Mouse (Mus musculus) kidney, postnatal 25 days (tissue): Measurements from ENCODE around the gene Pbx1.

Experiments
- DNase-seq, 2 experiments: peaks; one replicate each; pipeline ENCODE4 v3.0.0; 2021; ENCODE audit warnings: mixed read lengths in 2 of 2

The Pbx1 gene

DNA sequence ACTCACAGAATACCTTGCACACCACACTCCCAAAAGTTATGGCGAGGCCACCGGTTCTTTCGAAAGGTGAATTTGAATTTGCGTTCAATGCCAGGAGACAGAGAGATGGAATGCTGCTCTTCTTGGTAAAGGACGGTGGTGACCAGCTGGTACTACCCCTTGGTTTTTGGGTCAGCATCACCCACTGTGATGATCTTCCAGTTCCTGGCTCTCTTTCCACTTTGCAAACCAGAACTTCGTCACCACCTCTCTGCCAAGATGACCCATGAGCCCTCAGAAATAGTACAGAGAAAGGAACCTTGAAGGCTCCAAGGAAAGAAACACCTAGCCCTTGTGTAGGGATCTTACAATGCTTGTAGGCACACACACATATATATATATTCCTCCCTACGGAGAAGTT lies 209.3 kb downstream of the Pbx1 start:
- no peak for DNase-seq

DNA sequence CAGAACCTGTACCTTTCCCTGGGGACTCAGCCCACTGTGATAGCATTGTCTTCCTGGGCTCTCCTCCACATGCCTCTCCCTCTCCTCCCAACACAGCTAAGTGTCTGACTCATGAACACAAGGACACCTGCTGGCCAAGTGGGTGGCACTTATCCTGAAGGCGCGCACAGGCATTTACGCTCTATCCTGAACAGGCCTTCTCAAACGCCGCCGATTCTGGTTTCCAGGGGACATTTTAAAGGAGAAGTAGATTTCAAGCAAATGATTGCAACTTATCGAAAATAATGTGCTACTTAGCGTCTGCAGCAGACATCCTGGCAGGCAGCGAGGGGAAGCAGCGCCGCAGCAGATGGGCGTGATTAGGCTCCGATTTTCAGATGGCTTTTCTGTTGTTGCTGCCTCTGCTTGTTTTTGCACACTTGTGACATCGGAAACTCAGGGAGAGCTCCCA lies 211.0 kb downstream of the Pbx1 start:
- DNase-seq: no peak

DNA sequence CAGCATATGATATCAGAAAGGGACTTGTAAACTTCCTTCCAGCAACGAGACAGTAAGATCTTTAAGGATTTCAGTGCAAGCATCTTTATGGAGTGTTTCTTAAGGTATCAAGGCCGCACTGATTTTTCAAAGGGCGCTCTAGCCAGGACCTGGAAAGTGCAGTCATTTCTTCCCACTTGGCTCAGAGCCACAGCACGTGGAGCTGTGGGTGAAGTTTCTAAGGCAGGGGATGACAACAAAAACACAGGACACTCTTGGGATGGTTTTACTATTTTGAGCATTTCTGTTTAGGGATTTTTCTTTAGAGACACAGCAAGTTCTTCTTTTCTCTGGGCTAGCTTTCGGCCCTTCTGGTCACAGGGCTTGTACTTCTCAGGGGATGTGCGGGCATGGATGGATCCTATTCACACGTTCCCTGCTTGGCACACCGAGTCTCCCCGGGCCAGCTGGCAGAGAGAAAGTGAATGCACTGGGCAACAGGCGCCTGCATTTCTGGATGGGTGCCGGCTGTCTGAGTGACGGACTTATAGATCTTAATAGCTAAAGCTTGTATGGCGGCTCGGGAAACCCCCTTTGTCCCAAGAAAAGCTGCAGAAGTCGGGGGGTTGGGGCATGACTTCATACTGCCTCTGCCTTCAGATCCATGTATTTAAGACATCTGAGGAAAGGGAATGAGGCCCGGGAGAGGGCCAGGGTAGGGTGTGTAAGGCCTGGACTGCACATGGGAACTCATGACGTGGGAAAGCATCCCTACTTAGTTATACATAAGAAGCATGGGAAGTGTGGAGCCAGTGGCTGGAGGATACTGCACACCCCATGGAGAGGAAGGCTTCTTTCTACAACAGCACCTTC lies 215.9 kb downstream of the Pbx1 start:
- DNase-seq: no peak

DNA sequence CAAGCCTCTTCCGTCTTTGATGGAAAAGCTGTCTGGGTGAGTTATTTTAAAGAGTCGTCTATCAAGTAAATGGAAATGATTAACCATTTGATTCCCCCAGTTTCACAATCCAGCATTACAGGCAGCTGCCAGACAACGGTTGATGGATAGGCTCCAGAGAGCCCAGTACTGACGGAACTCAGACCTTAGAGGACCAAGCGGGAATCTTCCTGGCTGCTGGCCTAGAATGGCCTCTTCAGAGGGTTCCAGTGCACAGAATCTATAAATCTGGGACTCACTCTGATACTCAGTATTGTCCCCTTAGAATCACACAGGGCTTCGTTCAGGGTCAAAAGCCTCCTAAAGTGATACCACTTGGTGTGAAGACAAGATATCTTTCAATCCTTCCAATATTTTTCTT lies 216.6 kb downstream of the Pbx1 start:
- no peak for DNase-seq

DNA sequence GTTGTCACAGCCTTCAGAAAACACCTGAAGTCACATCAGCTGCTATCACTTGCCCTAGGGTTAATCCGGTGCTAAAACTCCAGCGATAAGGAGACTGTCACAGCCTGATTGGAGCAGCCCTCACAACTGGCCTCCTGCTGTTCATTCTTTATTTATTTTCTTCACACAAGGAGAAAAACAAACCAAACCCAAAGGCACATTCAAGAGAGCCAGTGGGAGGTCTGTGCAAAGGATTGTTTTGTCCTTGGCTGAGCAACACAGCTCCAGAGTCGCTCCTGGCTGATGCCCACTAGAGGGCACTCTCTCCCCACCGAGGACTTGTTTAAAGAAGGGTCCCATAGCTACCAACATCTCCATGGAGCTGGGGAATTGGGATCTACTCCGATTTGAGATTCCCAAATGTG lies 218.0 kb downstream of the Pbx1 start:
- DNase-seq: peak; percentile 74 to 81

DNA sequence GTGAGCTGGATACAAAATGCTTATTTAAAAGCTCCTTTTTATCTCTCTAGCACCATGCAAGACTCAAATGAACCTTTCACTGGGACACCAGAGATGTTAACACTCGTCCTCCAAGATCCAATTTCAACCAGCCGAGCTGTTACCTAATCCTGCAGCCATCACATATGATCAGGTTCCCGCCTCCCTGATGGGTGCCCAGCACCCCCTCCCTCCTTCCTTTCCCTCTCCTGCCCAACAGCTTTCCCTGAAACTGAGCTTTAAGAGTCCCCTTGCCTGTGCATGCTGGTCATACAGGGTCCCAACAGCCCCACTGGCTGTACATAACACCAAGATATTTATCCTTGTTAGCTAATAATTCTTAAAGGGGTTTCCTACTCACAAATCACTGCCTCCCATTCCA lies 218.5 kb downstream of the Pbx1 start:
- no peak for DNase-seq

DNA sequence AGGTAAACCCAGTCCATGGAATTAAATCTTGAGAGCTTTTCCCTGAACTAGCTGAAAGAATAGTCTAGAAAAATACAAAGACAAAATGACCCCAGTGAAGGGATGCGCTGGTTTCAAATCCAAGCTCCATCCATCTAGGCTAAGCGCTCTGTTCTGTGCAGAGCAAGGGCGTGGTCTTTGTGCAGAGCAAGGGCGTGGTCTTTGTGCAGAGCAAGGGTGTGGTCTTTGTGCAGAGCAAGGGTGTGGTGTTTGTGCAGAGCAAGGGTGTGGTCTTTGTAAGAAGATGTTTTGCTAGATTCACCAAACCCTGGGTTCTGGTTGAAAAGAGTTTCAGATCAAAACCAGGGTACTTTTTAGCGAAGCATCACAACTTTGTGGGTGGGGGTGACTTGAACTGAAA lies 221.7 kb downstream of the Pbx1 start:
- DNase-seq: no peak

DNA sequence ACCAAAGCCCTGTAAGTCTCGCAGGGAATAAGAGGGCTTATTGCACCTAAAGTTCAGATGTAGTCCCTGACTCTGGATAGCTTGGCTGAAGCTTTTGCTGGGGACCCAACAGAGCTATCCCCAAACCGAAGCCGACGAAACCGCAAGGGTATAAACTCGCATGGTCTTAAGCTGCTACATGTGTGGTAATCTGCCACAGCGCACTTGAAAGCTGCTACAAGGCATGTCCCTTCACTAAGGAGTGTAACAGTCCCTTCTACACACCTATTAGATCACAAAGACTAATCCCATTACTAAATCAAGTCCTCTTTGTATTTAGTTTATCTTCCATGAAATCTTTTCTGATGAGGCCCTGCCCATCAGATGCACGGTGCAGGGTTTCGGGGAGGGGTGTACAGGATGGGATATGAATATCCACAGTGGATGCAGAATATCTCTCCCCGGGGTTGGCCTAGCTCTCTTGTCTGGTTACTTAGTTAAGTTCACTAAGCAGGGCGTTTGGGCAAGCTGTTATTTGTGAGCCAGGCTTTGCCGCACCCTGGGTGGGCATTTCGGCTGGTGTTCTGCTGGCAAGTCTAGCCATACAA lies 231.4 kb downstream of the Pbx1 start:
- no peak for DNase-seq

DNA sequence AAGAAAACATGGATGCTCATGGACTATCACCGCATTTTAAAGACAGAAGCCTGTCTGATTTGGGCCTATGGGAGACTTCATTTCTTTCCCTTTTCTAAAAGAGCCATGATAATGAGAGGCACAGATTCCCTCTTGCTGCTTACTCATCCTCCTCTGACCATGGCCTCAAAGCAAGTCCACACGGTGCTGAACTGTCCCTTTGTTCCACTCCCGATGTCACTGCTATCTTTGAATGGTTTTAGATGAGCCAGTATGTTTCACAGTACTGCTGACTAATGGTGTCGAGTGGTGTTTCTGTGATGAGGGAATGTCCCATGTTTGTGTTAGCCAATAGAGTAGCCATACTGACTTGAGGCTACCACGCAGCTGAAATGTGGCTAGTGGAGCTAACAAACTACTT lies 233.8 kb downstream of the Pbx1 start:
- DNase-seq: no peak

DNA sequence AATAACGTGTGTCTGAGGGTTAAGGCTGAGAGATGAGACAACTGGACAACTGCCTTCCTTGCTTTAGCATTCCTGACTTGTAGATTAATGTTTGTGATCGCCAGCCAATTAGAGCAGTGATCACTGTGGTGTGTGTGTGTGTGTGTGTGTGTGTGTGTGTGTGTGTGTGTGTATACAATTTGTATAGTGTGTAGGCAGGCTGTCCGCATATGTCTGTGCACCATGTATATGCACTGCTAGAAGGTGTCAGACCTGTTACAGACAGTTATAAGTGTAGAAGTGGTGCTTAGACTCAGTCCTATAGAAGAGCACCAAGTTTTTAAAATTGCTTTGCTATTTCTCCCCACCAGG lies 234.2 kb downstream of the Pbx1 start:
- no peak for DNase-seq

DNA sequence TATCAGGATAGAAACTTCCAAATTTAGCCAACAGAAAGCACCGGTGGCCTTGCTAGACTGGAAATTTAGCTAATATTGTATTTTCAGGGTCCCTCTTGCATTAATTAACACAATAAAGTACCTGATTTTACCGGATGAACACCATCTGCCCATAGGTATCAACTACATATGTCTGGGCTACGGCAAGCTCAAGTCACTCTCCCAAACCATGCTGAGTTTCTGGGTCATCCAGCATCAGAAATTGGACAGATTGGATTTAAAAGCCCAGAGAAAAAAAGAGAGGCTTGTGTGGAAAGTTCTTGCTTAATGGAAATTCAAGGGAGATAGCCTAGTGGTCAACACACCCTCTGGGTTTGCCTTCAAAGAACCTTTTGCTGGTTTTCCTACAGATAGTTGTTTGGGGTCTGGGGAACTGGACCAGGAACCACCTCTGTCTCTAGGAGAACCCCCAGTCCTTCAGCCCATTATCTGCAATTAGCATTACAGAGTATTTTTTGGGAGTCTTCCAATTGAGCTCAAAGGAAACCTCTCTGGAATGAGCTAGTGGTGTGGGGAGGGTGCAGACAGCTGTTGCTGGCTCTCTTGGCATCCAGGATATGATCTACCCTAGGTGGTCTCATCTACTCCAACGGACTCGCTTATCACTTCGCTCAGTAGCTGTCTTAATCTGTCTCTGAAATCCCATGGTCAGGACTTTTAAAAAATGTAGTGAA lies 234.7 kb downstream of the Pbx1 start:
- no peak for DNase-seq

DNA sequence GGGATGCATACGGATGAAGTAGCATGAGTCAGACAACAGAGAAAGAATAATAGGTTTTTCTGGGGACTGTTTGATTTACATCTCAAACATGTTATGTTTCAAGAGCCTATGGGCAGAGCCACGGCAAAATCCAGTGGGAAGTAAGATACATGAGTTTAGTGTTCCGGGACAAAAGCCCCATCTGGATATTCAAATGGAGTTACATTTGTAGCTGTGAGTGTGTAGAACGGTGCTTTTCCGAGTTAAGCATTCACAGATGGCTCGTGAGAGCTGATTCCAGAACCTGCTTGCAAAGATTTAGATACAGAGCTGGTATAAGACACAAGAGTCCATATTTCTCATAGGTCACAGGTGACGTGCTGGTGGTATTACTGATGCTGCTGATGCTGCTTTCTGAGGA lies 238.7 kb downstream of the Pbx1 start:
- DNase-seq: no peak

DNA sequence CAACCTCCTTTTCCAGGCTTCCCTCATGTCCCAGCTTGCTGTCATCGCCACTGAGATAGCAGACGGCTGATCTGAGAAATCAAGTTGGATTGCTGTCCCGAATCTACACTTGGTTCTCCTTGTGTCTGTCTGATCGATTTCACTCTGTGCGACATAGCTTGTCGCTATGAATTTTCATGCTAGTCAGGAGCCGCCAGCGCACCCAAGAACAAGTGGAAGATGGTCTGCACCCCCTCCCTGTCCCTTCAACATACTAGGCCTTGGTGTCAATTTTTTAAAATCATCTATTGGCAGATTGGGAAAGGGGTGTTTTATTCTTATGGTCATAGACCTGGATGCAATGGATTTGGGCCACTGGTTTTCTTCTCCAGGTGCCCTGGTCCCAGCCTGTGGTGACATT lies 249.3 kb downstream of the Pbx1 start:
- no peak for DNase-seq

DNA sequence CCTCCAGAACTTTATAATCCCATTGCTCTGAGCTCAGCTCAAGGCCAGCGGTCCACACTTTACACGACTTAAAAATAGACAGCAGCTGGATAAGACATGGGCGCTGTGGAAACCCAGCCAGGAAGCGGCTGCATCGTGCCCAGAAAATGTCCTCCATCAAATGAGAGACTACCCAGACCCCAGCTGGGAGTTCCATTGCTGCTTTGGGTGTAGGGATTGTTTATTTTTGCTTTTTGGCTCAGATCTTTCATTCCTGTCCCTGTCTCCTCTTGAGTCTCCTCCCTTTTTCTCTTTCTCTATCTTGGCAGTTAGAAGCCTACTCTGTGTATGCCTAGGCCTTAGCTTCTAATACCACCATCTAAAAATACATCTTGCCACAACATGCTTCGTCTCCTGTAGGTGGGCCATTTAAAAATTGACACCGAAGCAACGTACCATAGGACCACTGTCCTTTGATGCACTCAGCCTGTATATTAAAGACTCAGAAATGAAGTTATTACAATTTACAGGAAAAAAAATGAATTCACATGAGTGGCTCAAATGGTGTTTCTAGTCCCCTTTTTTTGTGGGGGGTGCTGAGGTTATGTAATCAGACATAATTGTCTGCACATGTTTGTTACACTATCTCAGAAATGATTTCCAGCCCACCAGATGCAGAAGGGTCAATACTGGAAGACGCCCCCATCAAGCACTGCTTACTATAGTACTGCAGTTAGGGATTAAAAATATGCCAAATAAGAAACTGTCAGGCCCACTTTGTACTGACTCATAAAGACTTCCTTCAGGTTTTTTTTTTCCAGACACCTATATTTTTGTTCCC lies 251.2 kb downstream of the Pbx1 start:
- DNase-seq: peak; percentile 28 to 53

DNA sequence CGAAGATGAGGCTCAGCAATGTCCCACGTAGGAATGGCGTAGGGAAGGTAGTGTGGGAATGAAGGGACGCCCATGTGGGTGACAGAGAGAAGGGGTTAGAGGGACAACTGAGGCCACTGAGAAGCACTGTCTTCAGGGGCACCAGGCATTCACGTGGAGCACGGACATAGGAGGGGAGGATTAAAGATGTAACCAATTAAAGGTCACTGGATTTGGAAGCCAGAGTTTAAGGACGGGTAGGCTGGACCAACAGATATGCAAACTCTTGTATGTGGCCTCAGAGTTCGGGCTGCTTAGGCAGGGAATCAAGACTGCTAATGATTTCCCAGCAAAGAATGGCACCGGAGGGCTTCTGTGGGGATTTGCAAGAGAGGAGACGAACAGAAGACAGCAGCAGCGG lies 252.4 kb downstream of the Pbx1 start:
- no peak for DNase-seq

DNA sequence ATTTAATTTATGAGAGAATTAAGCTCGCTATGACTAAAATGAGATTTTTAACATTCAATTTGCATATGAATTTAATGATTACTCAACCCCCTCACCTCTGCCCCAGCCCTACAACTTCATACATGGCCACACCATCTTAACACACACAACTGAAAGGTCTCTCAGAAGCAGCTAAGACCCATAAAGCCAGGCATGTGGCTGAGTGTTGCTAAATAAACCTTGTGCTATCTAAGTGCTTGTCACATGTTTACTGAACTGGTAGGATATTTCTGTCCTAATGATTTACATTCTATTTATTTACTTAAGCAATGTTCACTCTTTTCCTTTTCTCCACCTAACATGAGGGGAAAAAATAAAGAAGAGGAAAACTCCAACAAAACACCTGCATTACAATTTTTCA lies 253.5 kb downstream of the Pbx1 start:
- DNase-seq: no peak

DNA sequence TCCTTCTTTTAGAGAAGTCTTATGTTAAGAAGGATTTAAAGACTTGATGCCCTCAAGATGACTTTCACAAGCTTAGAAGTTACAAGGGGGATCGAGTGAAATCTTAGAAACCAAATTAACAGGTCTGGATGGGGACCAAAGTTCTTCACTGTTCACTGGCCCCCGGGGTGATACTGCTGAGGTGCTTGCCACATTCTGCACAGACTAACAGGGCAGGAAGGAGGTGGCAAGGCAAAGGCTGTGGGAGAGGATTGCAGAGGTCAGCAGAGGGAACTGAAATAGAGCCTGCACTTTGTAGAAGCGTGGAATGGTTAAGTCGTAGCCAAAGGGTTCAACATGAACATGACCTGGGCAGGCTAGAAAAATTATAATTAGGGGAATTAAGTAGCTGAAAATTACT lies 256.5 kb downstream of the Pbx1 start:
- no peak for DNase-seq

DNA sequence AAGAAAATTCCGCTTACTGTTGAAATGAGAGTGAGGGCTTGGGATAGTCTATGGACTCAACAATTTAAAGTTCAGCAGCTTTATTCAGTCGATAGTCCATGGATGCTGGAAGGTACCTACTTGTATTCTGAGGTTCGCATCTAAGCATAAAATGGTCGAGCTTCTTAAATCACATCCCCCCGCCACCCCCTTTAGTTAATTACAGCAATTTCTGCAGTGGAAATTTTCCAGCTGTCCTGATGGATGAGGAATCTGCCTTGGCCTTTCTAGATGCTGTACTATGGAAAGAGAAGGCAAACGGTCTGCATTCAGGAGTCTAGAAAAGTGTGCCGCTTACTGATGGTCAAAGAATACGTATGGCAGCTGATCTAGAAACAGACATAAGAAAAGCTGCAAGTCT lies 262.3 kb downstream of the Pbx1 start:
- DNase-seq: no peak

DNA sequence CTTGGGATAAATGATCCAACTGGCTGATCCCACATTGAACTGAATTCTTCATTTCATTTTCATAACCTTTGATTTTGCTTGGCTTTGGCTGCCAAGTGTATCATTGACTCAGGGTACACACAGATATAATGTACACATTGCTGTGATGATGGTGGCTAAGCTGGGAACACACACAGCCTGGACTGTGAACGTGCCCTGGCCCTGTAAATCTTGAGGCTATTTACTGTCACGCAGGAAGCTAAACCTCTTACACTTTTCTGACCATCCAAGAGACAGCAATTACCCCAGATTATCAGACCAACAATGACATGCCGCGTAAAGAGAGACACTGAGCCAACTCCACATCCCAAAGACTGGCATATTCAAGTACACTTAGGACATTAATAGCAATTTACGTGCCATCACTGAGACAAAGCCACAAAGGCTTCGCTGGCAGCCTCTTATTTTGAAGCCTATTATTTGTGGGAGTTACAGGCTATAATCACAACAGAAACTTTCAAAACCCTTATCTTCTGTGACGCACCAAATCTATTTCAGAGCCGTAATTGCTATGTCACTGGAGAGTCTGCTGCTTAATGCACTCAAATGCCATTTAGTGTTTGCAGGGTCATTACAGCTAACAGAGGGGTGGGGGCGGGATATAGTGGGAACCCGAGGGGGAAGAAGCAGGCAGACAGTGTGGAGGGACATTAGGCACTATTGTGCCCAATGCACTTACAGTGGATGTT lies 262.9 kb downstream of the Pbx1 start:
- DNase-seq: no peak

DNA sequence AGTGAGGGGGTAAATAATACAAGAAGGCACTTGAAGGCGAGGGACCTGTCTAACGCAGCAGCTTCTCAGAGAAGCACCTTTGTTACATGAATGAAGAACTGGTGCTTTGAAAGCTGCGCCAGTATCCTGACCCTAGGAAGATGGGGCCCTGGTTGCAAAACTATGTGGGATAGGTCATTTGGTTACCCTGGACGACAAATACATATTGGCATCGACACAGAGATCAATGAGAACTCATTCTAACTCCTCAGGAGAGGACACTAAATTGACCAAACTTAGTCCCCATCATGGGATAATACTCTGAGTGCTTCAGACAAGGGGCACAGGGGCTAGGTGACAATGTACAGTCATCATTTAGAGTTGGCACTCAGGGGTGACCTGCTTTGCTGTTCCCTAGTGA lies 264.3 kb downstream of the Pbx1 start:
- no peak for DNase-seq

DNA sequence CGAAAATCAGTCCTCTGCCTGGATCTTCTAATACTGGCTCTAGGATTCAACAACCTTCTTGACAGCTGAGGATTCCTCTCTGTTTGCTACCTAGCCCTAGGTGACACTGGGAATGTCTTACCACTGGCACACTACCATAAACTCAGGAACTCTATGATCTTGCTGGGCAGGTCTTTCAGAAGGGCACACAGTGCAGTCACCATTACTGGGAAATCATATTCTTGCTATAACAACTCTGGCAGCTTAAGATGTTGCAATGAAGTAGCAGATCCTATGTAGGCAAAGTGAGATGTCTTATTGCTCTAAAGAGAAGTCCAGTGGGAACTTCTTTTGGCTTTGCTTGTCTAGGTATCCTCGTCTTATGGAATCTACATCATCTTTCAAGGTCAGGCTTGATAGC lies 265.2 kb downstream of the Pbx1 start:
- DNase-seq: no peak

DNA sequence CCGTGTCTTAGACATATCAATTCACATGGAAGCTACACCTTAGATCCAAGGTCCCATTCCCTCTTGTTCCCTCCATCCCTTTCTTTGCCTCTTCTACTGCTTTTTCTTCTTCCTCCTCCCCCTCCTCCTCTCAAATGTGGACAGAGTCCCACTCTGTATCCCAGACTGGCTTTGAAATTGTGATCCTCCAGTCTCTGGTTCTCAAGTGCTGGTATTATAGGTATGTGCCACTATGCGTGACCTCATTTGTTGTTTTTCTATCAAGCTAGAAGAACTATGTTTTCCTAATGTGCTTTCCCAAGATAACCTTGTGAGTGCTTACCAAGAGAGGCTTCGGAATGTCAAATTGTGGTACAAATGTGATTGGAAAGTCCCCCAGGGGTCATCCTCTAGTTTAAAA lies 267.1 kb downstream of the Pbx1 start:
- DNase-seq: no peak
